Mouse (Mus musculus) granulocyte monocyte progenitor cell, adult 5-6 weeks (primary cell): Measurements from ENCODE around the gene Mettl2. TPM values are rescaled to one million over a fixed set of nuclear protein-coding genes. Genes with fewer than 3 reads are reported as not detected.
"Not testable (repeated sequence)": the region's sequence is repeated elsewhere in the genome, so short reads cannot be mapped to it uniquely, and the experiment has no call there.

ENCODE experiments used
- ATAC-seq: replicated peaks from 2 replicates; pipeline ENCODE4 v1.8.0; 2016; ENCODE audit warnings: mild to moderate bottlenecking, moderate TSS enrichment, inconsistent platforms; ENCODE audit not compliant: poor library complexity, severe bottlenecking
- total RNA-seq, 2 experiments: library from RNA; stranded (forward) in 1 of 2; stranded (reverse) in 1 of 2; fragments of 200-712, 200-1000 nt in 1 of 2; fragments of >200 nt in 1 of 2; fragmentation: Nextera tagmentation in 1 of 2; gene quantifications; 2 replicates each; pipeline ENCODE4 v1.2.3; 2014 to 2017

Mettl2 gene
- total RNA-seq (2014; fragmentation: Nextera tagmentation), result 24.2 and 31.4 TPM in 2 replicates
- total RNA-seq (2017), result 19.8 and 30.5 TPM in 2 replicates

- peak; percentile 94 for ATAC-seq
Measured at GRCm38 (mm10) chr11:105125735-105126519, at the start of gene Mettl2. TSS of gene Mettl2 (plus strand) at chr11:105126425.

DNA sequence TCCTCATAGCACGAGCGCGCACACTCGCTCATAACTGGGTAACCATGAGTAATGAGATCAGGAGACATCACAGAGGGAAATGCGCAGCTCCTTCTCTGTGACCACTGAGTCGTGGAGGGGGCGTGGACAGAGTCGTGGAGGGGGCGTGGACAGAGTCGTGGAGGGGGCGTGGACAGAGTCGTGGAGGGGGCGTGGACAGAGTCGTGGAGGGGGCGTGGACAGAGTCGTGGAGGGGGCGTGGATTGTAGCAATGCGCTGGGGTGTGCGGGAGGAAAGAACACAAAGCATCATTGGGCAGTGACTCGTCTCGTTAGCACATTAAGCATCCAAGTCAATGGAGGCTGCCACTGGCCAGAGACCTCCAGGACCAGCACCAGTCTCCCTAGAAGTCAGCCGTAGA, 13.8 kb upstream of the Mettl2 start:
- ATAC-seq, result peak; percentile 27; the same call in 1 of the 2 replicates

DNA sequence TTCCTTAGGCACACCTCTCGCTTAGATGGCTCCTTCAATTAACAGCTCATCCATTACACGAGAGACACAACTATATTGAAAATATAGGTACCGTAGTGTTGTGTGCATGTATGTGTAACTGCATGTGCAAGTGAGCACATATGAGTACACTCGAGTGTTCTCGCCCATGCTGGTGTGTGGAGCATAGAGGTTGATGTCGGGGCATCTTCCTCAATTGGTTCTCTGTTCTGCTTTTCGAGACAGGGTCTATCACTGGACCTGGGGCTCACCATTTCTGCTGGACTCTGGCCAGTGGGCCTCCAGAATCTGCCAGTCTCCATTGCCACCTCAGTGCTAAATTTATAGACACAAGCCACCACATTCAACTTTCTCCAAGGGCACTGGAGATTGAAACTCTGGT, 8.4 kb upstream of the Mettl2 start:
- ATAC-seq, result peak; percentile 65

DNA sequence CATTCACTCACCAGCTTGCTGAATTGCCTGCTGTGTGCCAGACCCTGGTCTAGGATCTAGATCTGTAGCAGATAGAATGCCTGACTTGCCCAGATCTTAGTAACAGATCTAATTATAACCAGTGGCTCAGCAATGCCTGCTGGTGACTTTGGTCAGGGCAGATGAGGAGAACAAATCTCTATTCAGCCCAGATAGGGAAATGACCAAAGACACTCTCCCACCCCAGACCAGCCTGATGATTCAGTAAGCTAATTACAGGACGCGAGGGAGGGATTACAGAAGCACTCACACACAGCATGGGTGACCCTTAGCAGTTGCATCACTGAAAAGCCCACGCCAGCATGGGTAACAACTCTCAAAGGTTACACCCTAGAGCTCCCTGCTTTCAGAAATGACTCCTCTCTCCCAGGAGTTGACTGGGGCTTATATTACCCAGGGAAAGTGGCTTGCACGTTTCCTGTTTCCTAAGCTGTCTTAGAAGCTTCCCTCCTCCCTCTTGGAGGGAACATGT, 5.6 kb upstream of the Mettl2 start:
- peak; percentile 48 for ATAC-seq

- ATAC-seq, result not testable (repeated sequence)
Measured at GRCm38 (mm10) chr11:105121792-105122191, 4.4 kb upstream of the Mettl2 start.

- ATAC-seq, result peak; percentile 42
Measured at GRCm38 (mm10) chr11:105123986-105124385, 2.2 kb upstream of the Mettl2 start.

DNA sequence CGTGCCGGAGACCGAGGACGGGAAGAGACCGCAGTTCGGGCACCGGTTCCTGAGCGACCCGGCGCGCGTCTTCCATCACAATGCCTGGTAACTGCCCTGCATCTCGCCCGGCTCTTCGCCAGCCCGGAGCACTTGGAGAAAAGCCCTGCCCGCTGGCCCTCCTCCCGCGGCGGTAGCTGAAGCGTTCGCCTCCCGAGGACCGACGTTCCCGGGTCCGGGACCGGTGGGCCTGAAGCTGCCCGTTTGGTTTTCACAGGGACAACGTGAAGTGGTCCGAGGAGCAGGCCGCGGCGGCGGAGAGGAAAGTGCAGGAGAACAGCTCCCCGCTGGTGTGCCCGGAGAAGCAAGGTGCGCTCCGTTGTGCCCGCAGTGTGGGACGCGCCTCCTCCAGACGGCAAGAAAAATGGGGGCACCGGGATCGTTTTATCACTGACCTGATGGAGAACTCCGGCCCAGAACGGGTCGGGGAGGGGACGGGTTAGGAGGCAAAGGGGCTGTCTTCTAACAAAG, 350 bp downstream of the Mettl2 start:
- peak; percentile 18 for ATAC-seq

GRCm38 (mm10) chr11:105135692-105136091, 9.5 kb downstream of the Mettl2 start:
- ATAC-seq, result no peak

DNA sequence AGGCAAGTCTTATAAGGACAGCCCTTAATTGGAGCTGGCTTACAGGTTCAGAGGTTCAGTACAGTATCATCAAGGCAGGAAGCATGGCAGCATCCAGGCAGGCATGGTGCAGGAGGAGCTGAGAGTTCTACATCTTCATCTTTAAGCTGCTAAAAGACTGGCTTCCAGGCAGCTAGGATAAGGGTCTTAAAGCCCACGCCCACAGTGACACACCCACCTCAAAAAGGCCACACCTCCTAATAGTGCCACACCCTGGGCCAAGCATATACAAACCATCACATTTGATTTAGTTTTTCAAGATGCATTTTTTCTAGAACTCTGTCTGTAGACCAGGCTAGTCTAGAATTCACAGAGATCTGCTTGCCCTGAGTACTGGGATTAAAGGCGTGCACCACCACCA, 11.0 kb downstream of the Mettl2 start:
- ATAC-seq, result not testable (repeated sequence)

- ATAC-seq, result not testable (repeated sequence)
Measured at GRCm38 (mm10) chr11:105140512-105140911, 14.3 kb downstream of the Mettl2 start.

GRCm38 (mm10) chr11:105141115-105141514, 14.9 kb downstream of the Mettl2 start:
- no peak for ATAC-seq

DNA sequence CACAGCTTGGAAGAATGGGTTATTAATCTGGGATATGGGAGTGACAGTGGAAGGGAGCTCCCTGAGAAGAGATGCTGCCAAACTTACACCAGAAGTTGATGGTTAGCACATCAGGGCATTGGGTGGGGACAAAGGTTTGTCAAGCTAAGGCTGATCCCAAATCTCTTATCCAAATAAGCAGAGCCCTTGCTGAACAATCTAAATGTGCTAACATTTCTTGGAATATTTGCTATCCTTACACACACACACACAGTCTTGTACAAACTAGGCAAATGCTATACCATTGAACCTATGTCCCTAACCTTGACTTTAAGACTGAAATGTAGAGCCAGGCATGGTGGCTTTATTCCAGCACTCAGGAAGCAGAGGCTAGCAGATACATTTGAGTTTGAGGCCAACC, 17.3 kb downstream of the Mettl2 start:
- ATAC-seq, result no peak

DNA sequence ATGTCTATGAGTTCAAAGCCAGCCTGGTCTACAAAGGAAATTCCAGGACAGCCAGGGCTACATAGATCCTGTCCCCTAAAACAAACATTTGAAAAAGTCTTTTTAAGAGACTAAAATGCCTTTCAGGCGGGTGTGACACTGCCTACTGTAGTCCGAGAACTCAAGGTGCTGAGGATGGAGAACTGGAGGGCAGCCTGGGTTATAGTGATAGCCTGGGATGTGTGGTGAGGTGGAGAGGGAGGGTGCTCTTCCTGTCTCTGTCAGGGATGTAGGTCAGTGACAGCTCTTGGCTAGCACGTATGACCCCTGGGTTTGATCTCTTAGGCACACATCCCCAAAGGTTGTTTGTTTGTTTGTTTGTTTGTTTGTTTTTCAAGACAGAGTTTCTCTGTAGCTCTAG, 17.9 kb downstream of the Mettl2 start:
- ATAC-seq, result no peak

- no peak for ATAC-seq
Measured at GRCm38 (mm10) chr11:105144508-105145210, 18.4 kb downstream of the Mettl2 start.

- ATAC-seq, result peak; percentile 48
Measured at GRCm38 (mm10) chr11:105145211-105145610, 19.0 kb downstream of the Mettl2 start.

DNA sequence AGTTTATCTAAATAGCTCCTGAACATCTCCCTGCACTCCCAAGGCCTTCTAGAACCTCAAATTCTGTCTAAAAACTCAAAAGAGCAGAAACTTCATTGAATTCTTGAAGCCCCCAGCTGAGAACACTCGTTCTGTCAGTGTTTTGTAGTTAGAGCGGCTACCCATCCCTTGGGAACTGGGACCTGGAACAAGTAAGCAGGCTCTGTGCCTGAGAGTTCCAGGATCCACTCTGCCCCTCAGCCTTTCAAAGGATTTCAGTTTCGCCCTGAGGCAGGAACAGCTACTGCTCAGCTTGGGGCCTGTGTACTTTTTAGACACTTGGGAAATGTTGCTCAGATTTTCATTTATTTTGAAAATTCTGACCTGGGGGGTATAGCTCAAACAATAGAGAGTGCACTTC, 20.4 kb downstream of the Mettl2 start, which contains the start of gene Gm10842:
Gene Gm10842 (plus strand): TSS at position 301 of the 400 bp plus-strand sequence.
- ATAC-seq, result no peak

GRCm38 (mm10) chr11:105149353-105149752, 23.1 kb downstream of the Mettl2 start:
- no peak for ATAC-seq

- ATAC-seq, result no peak
Measured at GRCm38 (mm10) chr11:105149766-105150165, 23.5 kb downstream of the Mettl2 start.

- peak; percentile 23; the same call in 1 of the 2 replicates for ATAC-seq
Measured at GRCm38 (mm10) chr11:105150691-105151090, 24.5 kb downstream of the Mettl2 start.

GRCm38 (mm10) chr11:105151226-105152016, 25.2 kb downstream of the Mettl2 start:
- peak; percentile 34 for ATAC-seq
